Mouse (Mus musculus) stomach, embryonic 15.5 days (tissue): Measurements from ENCODE around the gene Tex14. TPM values are rescaled to one million over a fixed set of nuclear protein-coding genes. Genes with fewer than 3 reads are reported as not detected.
A peak's percentile ranks its signal among the peaks of the same experiment; 100 is the strongest.

Experiments
- ATAC-seq: fragments of 200-750 bp; cut with Nextera tagmentation; 2 replicates; pipeline ENCODE4 v1.8.0; 2017; ENCODE audit warnings: low read depth, moderate number of reproducible peaks, moderate TSS enrichment; ENCODE audit not compliant: insufficient read depth, low FRiP score
- H3K27ac ChIP-seq: fragments of 300-500 bp; sonication (generic); 2 replicates; pipeline ENCODE4 v1.5.1; 2015; ENCODE audit warnings: mild to moderate bottlenecking, inconsistent platforms
- H3K27me3 ChIP-seq: fragments of 300-500 bp; sonication (generic); replicated peaks from 2 replicates; pipeline ENCODE4 v1.6.1; 2015; ENCODE audit warnings: inconsistent platforms
- H3K36me3 ChIP-seq: fragments of 300-500 bp; sonication (generic); 2 replicates; pipeline ENCODE4 v1.6.1; 2015; ENCODE audit warnings: inconsistent platforms
- H3K4me1 ChIP-seq: fragments of 300-500 bp; sonication (generic); 2 replicates; pipeline ENCODE4 v1.6.1; 2015; ENCODE audit warnings: inconsistent platforms
- H3K4me2 ChIP-seq: fragments of 300-500 bp; sonication (generic); 2 replicates; pipeline ENCODE4 v1.6.1; 2015; ENCODE audit warnings: mild to moderate bottlenecking, inconsistent platforms
- H3K4me3 ChIP-seq: fragments of 300-500 bp; sonication (generic); replicated peaks from 2 replicates; pipeline ENCODE4 v1.5.1; 2015; ENCODE audit warnings: inconsistent platforms
- H3K9ac ChIP-seq: fragments of 300-500 bp; sonication (generic); 2 replicates; pipeline ENCODE4 v1.6.1; 2015; ENCODE audit warnings: inconsistent platforms
- H3K9me3 ChIP-seq: fragments of 300-500 bp; sonication (generic); 2 replicates; pipeline ENCODE4 v1.6.1; 2016; ENCODE audit warnings: inconsistent platforms
- WGBS: fragments of 180-500 bp; shearing (Covaris S2); methylation state at CpG from one replicate; pipeline ENCODE4 v1.1.7; 2015; 5-methylcytosine and 5-hydroxymethylcytosine counted together
- polyA plus RNA-seq: library from polyadenylated mRNA; unstranded; fragments of >200 nt; fragmentation: Nextera tagmentation; extraction: Ambion mirVana; gene quantifications from 2 replicates; pipeline ENCODE4 v1.2.1, GENCODE M21; 2015

Tex14 gene
- polyA plus RNA-seq, 1 experiment from 2014 or later: 0.59 TPM

DNA sequence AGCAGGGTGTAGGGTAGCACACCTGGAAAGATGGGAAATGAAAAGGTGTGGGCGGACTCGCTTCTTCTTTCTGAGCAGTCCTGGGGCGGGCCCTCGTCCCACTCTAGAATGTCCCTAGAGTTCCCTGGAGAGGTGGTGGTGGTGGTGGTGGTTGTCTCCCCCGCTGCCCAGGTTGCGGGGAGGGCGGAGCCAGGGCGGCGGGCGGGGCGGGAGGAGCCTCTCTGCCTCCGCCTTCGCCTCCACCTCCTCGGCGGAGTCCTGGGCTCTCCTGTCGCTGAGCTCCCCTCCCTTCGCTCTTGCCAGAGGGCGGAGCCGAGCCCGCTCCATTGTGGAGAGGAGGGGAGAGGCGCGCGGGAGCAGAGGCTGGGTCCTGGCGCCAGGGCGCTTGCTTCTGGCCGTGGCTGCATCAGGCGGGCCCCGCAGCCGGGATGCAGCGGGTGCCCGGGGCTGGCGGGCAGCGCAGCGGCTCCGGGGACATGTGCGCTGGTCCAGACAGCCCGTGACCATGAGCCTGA lies 190.5 kb downstream of the Tex14 start:
- peak overlapping the region; percentile 60 for H3K27ac ChIP-seq
- no peaks in the 10 kb centered on the region for H3K27me3 ChIP-seq
- peaks cover 33% of the 10 kb centered on the region for H3K36me3 ChIP-seq
- no peaks in the 10 kb centered on the region for H3K9me3 ChIP-seq
- 1% methylated on average over 37 of the region's 37 CpGs for WGBS
- ATAC-seq: peak; percentile 61
- peaks cover 42% of the 10 kb centered on the region for H3K4me1 ChIP-seq
- H3K4me2 ChIP-seq: peak overlapping the region; percentile 97
- H3K9ac ChIP-seq: peak overlapping the region; percentile 82
- H3K4me3 ChIP-seq: peak overlapping the region; percentile 68

DNA sequence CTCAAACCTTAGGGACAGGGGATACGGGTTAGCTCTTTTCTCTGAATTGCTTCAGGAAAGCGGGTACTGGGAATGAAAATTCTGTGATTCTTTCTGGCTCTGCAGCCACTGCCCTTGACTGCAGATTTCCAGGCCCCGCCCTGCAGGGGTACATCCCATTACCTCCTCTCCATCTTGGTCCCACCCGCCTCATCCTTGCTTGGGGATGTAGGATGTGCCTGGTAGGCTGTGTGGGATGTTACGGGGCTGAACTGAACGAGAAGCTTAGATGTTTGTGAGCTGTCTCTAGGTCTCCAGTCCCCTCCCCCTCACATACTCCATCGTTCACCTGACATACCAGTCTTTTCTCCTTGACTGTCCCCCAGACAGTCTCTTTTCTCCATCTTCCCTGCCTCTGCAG lies 191.1 kb downstream of the Tex14 start:
- Histone ChIP-seq H3K27me3 (no peaks in the 10 kb centered on the region), H3K4me2 (peak overlapping the region; percentile 97), H3K9ac (peak overlapping the region; percentile 82), H3K27ac (peak overlapping the region; percentile 60), H3K36me3 (peaks cover 39% of the 10 kb centered on the region), H3K9me3 (no peaks in the 10 kb centered on the region), H3K4me3 (peak overlapping the region; percentile 68), H3K4me1 (peaks cover 39% of the 10 kb centered on the region)
- no peak for ATAC-seq
- 6% methylated on average over 7 of the region's 7 CpGs for WGBS

DNA sequence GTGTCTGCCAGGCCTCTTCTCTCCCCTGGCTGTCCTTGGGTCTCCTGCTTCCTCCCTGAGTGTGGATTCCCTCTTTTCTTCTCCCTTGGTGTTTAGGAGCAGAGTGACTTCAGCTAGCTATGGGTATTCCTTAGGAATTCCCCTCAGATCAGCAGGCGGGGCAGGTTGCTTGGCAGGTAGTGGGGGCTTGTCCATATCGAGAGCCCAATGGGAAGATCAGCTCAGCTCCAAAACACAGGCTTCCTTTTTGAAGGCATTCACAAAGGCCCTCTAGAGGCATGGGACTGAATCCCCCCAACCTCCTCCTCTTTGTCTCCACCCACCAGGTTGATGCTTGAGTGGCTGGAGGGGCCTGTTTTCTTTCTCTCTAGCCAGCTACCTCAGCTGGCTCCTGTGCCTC lies 191.6 kb downstream of the Tex14 start:
- Histone ChIP-seq H3K27ac (no peak overlapping the region), H3K4me2 (peak overlapping the region; percentile 97), H3K4me1 (peaks cover 39% of the 10 kb centered on the region), H3K27me3 (no peaks in the 10 kb centered on the region), H3K4me3 (peak overlapping the region; percentile 68; the same call in 1 of the 2 replicates), H3K9ac (no peak overlapping the region), H3K9me3 (no peaks in the 10 kb centered on the region), H3K36me3 (peaks cover 42% of the 10 kb centered on the region)
- 26% methylated on average over 2 of the region's 2 CpGs for WGBS
- no peak for ATAC-seq

- Histone ChIP-seq H3K27me3 (no peaks in the 10 kb centered on the region), H3K4me3 (no peak overlapping the region), H3K4me2 (no peak overlapping the region), H3K9me3 (no peaks in the 10 kb centered on the region), H3K36me3 (peaks cover 48% of the 10 kb centered on the region), H3K27ac (no peak overlapping the region), H3K4me1 (peaks cover 39% of the 10 kb centered on the region), H3K9ac (no peak overlapping the region)
- no peak for ATAC-seq
Observed at GRCm38 (mm10) chr11:87597061-87597460, 192.2 kb downstream of the Tex14 start.

GRCm38 (mm10) chr11:87599395-87600089 lies 194.7 kb downstream of the Tex14 start:
- ATAC-seq: no peak
- 83% methylated on average over 13 of the region's 13 CpGs for WGBS
- peaks cover 17% of the 10 kb centered on the region for H3K4me1 ChIP-seq
- no peak overlapping the region for H3K4me2 ChIP-seq
- H3K27me3 ChIP-seq: no peaks in the 10 kb centered on the region
- no peak overlapping the region for H3K4me3 ChIP-seq
- H3K9ac ChIP-seq: no peak overlapping the region
- peaks cover 72% of the 10 kb centered on the region for H3K36me3 ChIP-seq
- H3K9me3 ChIP-seq: no peaks in the 10 kb centered on the region
- H3K27ac ChIP-seq: peak overlapping the region; percentile 3; the same call in 1 of the 2 replicates

DNA sequence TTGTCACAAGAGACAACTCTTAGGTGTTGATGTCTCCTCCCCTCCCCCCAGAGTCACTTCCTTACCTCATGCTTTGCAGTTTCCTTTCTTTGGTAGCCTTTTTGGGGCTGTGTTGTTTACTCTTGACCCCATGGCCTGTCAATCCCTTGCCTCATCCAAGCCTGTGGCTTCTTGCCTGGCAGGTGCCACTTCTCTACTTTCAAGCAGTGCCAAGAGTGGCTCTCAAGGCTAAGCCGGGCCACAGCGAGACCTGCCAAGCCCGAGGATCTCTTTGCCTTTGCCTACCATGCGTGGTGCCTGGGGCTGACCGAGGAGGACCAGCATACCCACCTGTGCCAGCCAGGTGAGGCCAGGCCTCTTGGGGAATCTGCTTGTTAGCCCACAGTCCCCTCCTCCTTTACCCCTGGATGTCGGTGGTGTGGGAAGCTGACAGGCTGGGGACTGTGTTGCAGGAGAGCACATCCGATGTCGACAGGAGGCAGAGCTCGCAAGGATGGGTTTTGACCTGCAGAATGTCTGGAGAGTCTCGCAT lies 195.5 kb downstream of the Tex14 start:
- H3K27ac ChIP-seq: no peak overlapping the region
- no peaks in the 10 kb centered on the region for H3K9me3 ChIP-seq
- H3K27me3 ChIP-seq: no peaks in the 10 kb centered on the region
- H3K9ac ChIP-seq: no peak overlapping the region
- 87% methylated on average over 10 of the region's 10 CpGs for WGBS
- peaks cover 79% of the 10 kb centered on the region for H3K36me3 ChIP-seq
- no peak overlapping the region for H3K4me2 ChIP-seq
- H3K4me1 ChIP-seq: peaks cover 12% of the 10 kb centered on the region
- H3K4me3 ChIP-seq: no peak overlapping the region
- ATAC-seq: no peak

DNA sequence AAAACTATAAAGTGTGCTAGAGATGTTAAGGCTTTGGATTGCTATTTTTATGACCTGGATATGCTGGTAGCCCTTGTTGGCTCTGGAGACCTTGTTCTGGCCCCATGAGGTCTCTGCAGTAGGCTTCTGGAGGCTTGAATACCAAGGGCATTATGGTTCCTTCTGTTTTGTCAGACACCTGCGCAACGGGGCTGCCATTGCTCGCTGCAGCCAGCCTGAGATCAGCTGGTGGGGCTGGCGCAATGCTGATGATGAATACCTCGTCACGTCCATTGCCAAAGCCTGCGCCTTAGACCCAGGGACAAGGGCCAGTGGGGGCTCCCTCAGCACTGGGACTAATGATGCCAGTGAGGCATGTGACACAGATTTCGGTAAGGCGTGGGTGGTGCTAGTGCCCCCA lies 197.4 kb downstream of the Tex14 start:
- H3K4me2 ChIP-seq: no peak overlapping the region
- H3K9me3 ChIP-seq: no peaks in the 10 kb centered on the region
- H3K4me1 ChIP-seq: no peaks in the 10 kb centered on the region
- H3K27ac ChIP-seq: no peak overlapping the region
- 92% methylated on average over 9 of the region's 9 CpGs for WGBS
- H3K36me3 ChIP-seq: peaks cover 81% of the 10 kb centered on the region
- H3K27me3 ChIP-seq: no peaks in the 10 kb centered on the region
- H3K4me3 ChIP-seq: no peak overlapping the region
- H3K9ac ChIP-seq: no peak overlapping the region
- no peak for ATAC-seq

DNA sequence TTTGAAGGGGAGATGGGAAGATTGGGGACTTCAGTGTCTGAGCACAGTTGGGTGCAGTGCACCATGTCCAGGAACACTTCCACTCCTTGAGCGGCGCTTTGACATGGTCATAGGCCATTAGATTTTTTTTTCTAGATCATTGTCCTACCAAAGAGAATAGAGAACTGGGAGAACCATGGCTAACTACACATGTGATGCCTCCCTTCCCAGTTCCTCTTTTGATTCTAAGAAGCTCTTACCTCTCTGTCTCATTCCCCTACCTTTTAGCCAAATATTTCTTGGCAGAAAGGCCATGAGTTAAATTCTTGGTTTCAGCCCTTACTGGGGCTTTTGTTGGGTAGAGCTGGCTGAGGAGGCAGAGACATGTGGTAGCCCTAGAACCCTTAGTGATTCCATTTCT lies 198.7 kb downstream of the Tex14 start:
- H3K36me3 ChIP-seq: peaks cover 73% of the 10 kb centered on the region
- 93% methylated on average over 2 of the region's 2 CpGs for WGBS

More for the DNA sequence above, 198.7 kb downstream of the Tex14 start:
- H3K4me3 ChIP-seq: no peak overlapping the region
- H3K27ac ChIP-seq: no peak overlapping the region
- ATAC-seq: no peak
- no peaks in the 10 kb centered on the region for H3K9me3 ChIP-seq
- no peak overlapping the region for H3K4me2 ChIP-seq
- no peak overlapping the region for H3K9ac ChIP-seq
- no peaks in the 10 kb centered on the region for H3K4me1 ChIP-seq
- no peaks in the 10 kb centered on the region for H3K27me3 ChIP-seq

Other genes with a start within 250 kb of the Tex14 start
- 1.9 and 2.4 TPM in 2 replicates for gene Ppm1e, start 46.0 kb upstream of the Tex14 start, polyA plus RNA-seq
- gene Rad51c, start 111 bp upstream of the Tex14 start, polyA plus RNA-seq: 6.3 and 6.5 TPM in 2 replicates
- gene Gm11492, start 161.6 kb downstream of the Tex14 start, polyA plus RNA-seq: not detected in 2 replicates
- gene Sept4, start 163.8 kb downstream of the Tex14 start, polyA plus RNA-seq: 22.2 and 23.7 TPM in 2 replicates
- 25.6 and 26.5 TPM in 2 replicates for gene Mtmr4, start 187.1 kb downstream of the Tex14 start, polyA plus RNA-seq
- gene Hsf5, start 212.1 kb downstream of the Tex14 start, polyA plus RNA-seq: 0.26 and 0.31 TPM in 2 replicates